Mouse (Mus musculus) C2C12 (cell line): ENCODE results near the gene Ncbp3.

Experiments
- CEBPB ChIP-seq: IDR thresholded peaks from one replicate; pipeline ENCODE4 v1.6.1; 2011; ENCODE audit warnings: low read depth, mild to moderate bottlenecking, control low read depth, moderate library complexity
- CTCF ChIP-seq: IDR thresholded peaks from one replicate; pipeline ENCODE4 v1.5.1; 2011; ENCODE audit not compliant: control insufficient read depth, insufficient read depth, insufficient read length
- MYOD1 ChIP-seq: IDR thresholded peaks from one replicate; pipeline ENCODE4 v1.6.1; 2011; ENCODE audit warnings: low read depth; ENCODE audit not compliant: control insufficient read depth, insufficient read length
- MYOG ChIP-seq: IDR thresholded peaks from one replicate; pipeline ENCODE4 v1.6.1; 2011; ENCODE audit not compliant: control insufficient read depth, insufficient read length; ENCODE audit errors: extremely low read depth

DNA sequence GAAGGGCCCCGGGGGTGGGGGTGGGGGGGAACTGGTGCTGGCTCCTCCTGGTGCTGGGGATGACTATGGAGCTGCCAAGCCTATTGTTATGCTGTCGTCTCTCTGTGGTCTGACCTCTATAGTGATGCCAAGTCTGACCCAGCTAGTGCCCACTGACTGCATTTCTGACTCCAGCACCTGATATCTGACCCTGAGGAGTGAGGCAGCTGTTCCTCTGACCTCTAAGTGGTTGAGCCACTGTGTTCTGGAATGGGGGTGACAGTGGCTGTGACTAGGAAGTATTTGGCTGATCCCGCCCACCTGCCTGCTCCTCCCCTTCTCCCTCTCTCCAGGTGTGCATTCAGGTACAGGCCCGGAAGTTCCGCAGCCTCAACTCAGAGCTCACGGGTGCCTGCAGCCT, 63.8 kb downstream of the Ncbp3 start:
- no peak for TF ChIP-seq MYOD1
- no peak for TF ChIP-seq CTCF
- no peak for TF ChIP-seq MYOG
- no peak for TF ChIP-seq CEBPB
